Mouse (Mus musculus): ENCODE measurements at regions not wholly inside any gene's neighbourhood (a gene's known extent, or its start where the extent isn't known, plus 50 kb on each side); places are given as distances from the start of the nearest gene placed in this dataset.

GRCm38 (mm10) chr15:59248477-59249260 is 359.6 kb downstream of the Gm49356 start:
- peaks cover 52% of the 10 kb centered on the region for H3K27me3 ChIP-seq (ENCODE audit: insufficient read depth, low read length)
- no peaks in the 10 kb centered on the region for H3K4me1 ChIP-seq (ENCODE audit: insufficient read depth, low read depth, low read length)
- DNase-seq (ENCODE audit: low spot score) (no peak), ATAC-seq (ENCODE audit: extremely low read depth, insufficient number of reproducible peaks, low FRiP score, poor library complexity, severe bottlenecking) (no peak)
- H3K4me3 ChIP-seq (ENCODE audit: low read depth, low read length): no peak overlapping the region
- TF ChIP-seq TAL1 (conservative IDR thresholded peaks at IDR 0.05; ENCODE audit: low read depth, low read length) (no peak), CTCF (IDR thresholded peaks at IDR 0.05; ENCODE audit: low read depth, low read length) (no peak), GATA2 (IDR thresholded peaks at IDR 0.05; ENCODE audit: borderline replicate concordance, low read depth, low read length) (no peak), POLR2AphosphoS5 (IDR thresholded peaks at IDR 0.05; ENCODE audit: insufficient replicate concordance, low read depth, low read length) (no peak), GATA1 (IDR thresholded peaks at IDR 0.05; ENCODE audit: borderline replicate concordance, low read length) (no peak)
- H3K9me3 ChIP-seq (replicated peaks): no peaks in the 10 kb centered on the region
- no peaks in the 10 kb centered on the region for H3K36me3 ChIP-seq (replicated peaks)

- no peaks in the 10 kb centered on the region for H3K36me3 ChIP-seq (replicated peaks)
- peaks cover 7% of the 10 kb centered on the region for H3K4me1 ChIP-seq (ENCODE audit: insufficient read depth, low read depth, low read length)
- DNase-seq (ENCODE audit: low spot score) (no peak), ATAC-seq (ENCODE audit: extremely low read depth, insufficient number of reproducible peaks, low FRiP score, poor library complexity, severe bottlenecking) (no peak)
- no peak overlapping the region for H3K4me3 ChIP-seq (ENCODE audit: low read depth, low read length)
- TF ChIP-seq CTCF (IDR thresholded peaks at IDR 0.05; ENCODE audit: low read depth, low read length) (no peak), GATA2 (IDR thresholded peaks at IDR 0.05; ENCODE audit: borderline replicate concordance, low read depth, low read length) (no peak)
- H3K27me3 ChIP-seq (ENCODE audit: insufficient read depth, low read length): peaks cover 37% of the 10 kb centered on the region
- H3K9me3 ChIP-seq (replicated peaks): no peaks in the 10 kb centered on the region
Measured at GRCm38 (mm10) chr15:59261380-59261779, 372.3 kb downstream of the Gm49356 start.

- Histone ChIP-seq H3K9me3 (replicated peaks) (no peaks in the 10 kb centered on the region), H3K4me3 (ENCODE audit: low read depth, low read length) (no peak overlapping the region)
- DNase-seq (ENCODE audit: low spot score): no peak
Measured at GRCm38 (mm10) chr15:59262380-59262779, 373.3 kb downstream of the Gm49356 start.

GRCm38 (mm10) chr15:59263433-59264328 is 374.6 kb downstream of the Gm49356 start:
- peak; percentile 24 for DNase-seq (ENCODE audit: low spot score)
- Histone ChIP-seq H3K27me3 (ENCODE audit: insufficient read depth, low read length) (peaks cover 32% of the 10 kb centered on the region), H3K9me3 (replicated peaks) (no peaks in the 10 kb centered on the region), H3K4me3 (ENCODE audit: low read depth, low read length) (no peak overlapping the region), H3K4me1 (ENCODE audit: insufficient read depth, low read depth, low read length) (peaks cover 7% of the 10 kb centered on the region), H3K36me3 (replicated peaks) (no peaks in the 10 kb centered on the region)
- TF ChIP-seq TAL1 (conservative IDR thresholded peaks at IDR 0.05; ENCODE audit: low read depth, low read length) (no peak), CTCF (IDR thresholded peaks at IDR 0.05; ENCODE audit: low read depth, low read length) (no peak), POLR2AphosphoS5 (IDR thresholded peaks at IDR 0.05; ENCODE audit: insufficient replicate concordance, low read depth, low read length) (no peak), GATA1 (IDR thresholded peaks at IDR 0.05; ENCODE audit: borderline replicate concordance, low read length) (no peak), GATA2 (IDR thresholded peaks at IDR 0.05; ENCODE audit: borderline replicate concordance, low read depth, low read length) (no peak)
- ATAC-seq (ENCODE audit: extremely low read depth, insufficient number of reproducible peaks, low FRiP score, poor library complexity, severe bottlenecking): peak; percentile 80

More at GRCm38 (mm10) chr15:59262380-59262779, 373.3 kb downstream of the Gm49356 start:
- ATAC-seq (ENCODE audit: extremely low read depth, insufficient number of reproducible peaks, low FRiP score, poor library complexity, severe bottlenecking): no peak
- Histone ChIP-seq H3K4me1 (ENCODE audit: insufficient read depth, low read depth, low read length) (peaks cover 7% of the 10 kb centered on the region), H3K36me3 (replicated peaks) (no peaks in the 10 kb centered on the region), H3K27me3 (ENCODE audit: insufficient read depth, low read length) (peaks cover 32% of the 10 kb centered on the region)
- TF ChIP-seq POLR2AphosphoS5 (IDR thresholded peaks at IDR 0.05; ENCODE audit: insufficient replicate concordance, low read depth, low read length) (no peak), GATA2 (IDR thresholded peaks at IDR 0.05; ENCODE audit: borderline replicate concordance, low read depth, low read length) (no peak), TAL1 (conservative IDR thresholded peaks at IDR 0.05; ENCODE audit: low read depth, low read length) (no peak), GATA1 (IDR thresholded peaks at IDR 0.05; ENCODE audit: borderline replicate concordance, low read length) (no peak), CTCF (IDR thresholded peaks at IDR 0.05; ENCODE audit: low read depth, low read length) (no peak)
